Mouse (Mus musculus) erythroid progenitor cell, adult 5-6 weeks (primary cell): ENCODE measurements around the gene Rassf3. TPM values are rescaled to one million over a fixed set of nuclear protein-coding genes. Genes with fewer than 3 reads are reported as not detected.

ENCODE experiments used
- ATAC-seq: replicated peaks from 2 replicates; pipeline ENCODE4 v1.8.0; 2016; ENCODE audit warnings: moderate number of reproducible peaks, mild to moderate bottlenecking, moderate TSS enrichment, inconsistent platforms; ENCODE audit not compliant: poor library complexity, low FRiP score, severe bottlenecking
- total RNA-seq, 2 experiments: library from RNA; stranded (forward) in 1 of 2; stranded (reverse) in 1 of 2; fragments of 150-400 nt in 1 of 2; fragments of 186-747, 209-891 nt in 1 of 2; gene quantifications; 2 replicates each; pipeline versions ENCODE4 v1.2.3 to v1.2.4; 2015 to 2017; ENCODE audit warnings: low replicate concordance in 2 of 2

Gene Rassf3
- total RNA-seq, 2 experiments from 2014 or later, result 6.9 to 9.2 TPM

- ATAC-seq, result no peak
These were observed 9.1 kb downstream of the Rassf3 start for GRCm38 (mm10) chr10:121467016-121467415.

GRCm38 (mm10) chr10:121465033-121465432, 11.1 kb downstream of the Rassf3 start:
- ATAC-seq, result no peak

- no peak for ATAC-seq
These were observed 13.8 kb downstream of the Rassf3 start for GRCm38 (mm10) chr10:121462162-121462881.

- no peak for ATAC-seq
These were observed 14.6 kb downstream of the Rassf3 start for GRCm38 (mm10) chr10:121461404-121462161.

DNA sequence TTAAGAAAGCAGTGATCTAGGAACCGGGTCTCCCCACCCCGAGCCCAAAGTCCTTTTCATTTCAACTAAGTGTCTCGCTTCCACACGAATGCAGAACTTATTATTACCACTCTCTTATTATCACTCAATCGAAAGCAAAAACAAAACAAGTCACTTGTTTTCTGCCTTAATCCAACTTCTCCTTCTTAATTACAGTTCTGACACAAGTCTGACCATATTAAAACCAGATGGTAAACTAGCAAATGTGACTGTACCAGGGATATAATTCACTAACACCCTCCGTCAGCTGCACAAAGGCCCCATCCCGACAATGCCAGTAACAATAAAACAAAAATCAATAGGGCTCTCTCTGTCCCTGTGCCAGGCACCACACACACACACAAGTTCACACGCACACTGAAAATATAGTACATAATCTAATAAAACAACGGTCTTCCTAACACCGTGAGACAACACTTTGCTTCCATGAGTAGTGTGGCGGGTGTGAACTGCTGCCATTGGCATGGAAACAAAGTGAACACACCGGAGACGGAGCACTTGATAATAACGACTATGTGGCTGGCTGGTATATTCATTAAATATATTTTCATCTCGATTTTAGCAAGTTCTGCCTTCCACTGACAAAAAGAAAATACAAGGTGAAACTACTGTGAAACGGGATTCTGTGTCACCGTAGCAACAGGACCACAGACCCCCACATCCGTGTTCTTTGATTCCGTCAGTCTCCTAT, 16.9 kb downstream of the Rassf3 start:
- ATAC-seq, result no peak

GRCm38 (mm10) chr10:121458408-121458807, 17.7 kb downstream of the Rassf3 start:
- ATAC-seq, result no peak

DNA sequence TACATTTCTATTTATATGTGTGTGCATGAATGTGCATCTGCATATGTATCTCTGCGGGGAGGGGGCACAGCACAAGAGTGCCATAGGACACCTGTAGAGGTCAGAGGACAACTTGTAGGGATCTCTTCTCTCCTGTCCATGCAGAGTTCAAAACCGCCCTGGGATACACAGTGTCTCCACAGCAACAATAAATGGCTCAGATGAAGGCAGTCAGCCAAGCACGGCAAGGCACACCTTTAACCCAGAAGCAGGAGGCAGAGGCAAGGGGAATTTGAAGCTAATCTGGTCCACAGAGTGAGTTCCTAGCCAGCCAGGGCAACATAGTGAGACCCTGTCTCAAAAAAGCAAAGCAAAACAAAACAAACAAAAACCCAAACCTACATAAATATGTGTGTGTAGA, 18.8 kb downstream of the Rassf3 start:
- no peak for ATAC-seq

- ATAC-seq, result no peak
These were observed 20.6 kb downstream of the Rassf3 start for GRCm38 (mm10) chr10:121455517-121455916.

GRCm38 (mm10) chr10:121454708-121455475, 21.3 kb downstream of the Rassf3 start:
- no peak for ATAC-seq

DNA sequence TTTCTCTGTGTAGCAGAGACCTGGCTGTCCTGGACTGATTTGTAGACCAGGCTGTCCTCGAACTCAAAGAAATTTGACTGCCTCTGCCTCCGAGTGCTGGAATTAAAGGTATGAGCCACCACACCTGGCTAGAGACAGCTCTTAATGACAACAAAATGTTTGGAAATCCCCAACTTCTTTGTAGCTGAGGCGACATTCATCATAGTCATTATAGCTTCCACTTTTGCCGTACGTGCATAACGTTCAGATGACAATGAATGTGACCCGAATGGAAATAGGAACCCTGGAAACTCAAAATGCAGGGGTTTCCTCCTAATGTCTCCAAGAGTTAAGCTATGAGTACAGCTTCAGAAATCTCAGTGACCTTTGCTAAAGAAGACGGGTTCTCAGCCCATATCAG, 22.1 kb downstream of the Rassf3 start:
- ATAC-seq, result no peak

DNA sequence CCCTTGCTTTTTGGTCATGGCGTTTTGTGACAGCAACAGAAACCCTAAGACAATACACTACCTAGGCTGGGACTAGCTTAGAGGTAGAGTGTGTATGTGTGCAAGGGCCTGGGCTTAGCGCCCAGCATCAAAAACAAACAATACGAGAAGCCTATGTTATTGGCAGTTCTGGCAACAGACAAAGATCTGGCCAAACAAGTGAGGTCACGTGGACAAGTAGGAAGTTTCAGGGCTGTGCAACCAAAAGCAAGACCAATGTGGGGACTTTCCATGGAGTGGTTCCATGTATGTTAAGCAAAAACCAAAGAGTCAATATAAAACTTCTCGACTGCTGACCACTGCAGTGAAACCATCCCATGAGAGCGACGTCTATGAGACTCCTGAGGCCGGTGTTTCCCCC, 30.3 kb downstream of the Rassf3 start:
- ATAC-seq, result no peak

DNA sequence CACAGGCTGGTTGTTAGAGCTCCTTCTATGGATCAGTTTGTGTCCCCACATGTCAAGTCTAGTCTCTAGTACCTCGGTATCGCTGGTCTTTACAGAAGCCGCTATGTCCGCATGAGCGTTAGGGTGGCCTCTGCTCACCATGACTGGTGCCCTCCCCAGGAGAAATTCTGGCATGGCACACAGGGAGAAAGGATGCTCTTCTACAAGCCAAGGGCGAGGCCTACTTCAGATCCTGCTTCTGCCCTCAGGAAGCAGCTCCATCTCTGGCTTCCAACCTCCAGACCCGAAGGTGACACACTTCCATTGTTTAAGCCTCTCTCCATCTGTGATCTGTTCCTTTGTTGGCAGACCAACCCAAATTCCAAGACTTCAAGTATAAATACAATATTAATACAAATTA, 31.9 kb downstream of the Rassf3 start:
- no peak for ATAC-seq

GRCm38 (mm10) chr10:121443791-121444190, 32.4 kb downstream of the Rassf3 start:
- ATAC-seq, result no peak

- ATAC-seq, result no peak
These were observed 36.8 kb downstream of the Rassf3 start for GRCm38 (mm10) chr10:121439310-121439731.

- ATAC-seq, result no peak
These were observed 38.0 kb downstream of the Rassf3 start for GRCm38 (mm10) chr10:121438109-121438508.

GRCm38 (mm10) chr10:121436693-121437092, 39.5 kb downstream of the Rassf3 start:
- ATAC-seq, result no peak

DNA sequence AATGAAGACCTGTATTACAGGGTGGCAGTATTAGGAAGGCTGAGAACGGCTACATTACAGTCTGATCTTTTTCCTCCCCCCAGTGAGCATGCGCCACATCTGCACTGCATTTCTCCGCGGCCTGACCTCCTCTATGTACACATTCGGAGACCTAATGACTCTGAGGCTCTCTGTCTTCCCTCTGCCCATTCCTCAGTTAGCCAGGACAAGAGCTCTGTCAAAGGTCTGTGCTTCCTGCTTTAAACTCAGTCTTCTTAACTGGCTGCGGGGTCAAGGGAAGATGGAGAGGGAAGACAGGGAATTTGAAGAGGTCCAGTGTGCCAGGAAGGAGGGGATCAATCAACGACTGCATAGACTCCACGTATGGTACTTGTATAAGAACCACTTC, 39.9 kb downstream of the Rassf3 start:
- ATAC-seq, result no peak

GRCm38 (mm10) chr10:121435546-121436257, 40.4 kb downstream of the Rassf3 start:
- ATAC-seq, result no peak

GRCm38 (mm10) chr10:121434441-121435103, 41.6 kb downstream of the Rassf3 start:
- no peak for ATAC-seq
